ENCODE assay signal across 8 mouse cellular contexts in the genomic region with DNA sequence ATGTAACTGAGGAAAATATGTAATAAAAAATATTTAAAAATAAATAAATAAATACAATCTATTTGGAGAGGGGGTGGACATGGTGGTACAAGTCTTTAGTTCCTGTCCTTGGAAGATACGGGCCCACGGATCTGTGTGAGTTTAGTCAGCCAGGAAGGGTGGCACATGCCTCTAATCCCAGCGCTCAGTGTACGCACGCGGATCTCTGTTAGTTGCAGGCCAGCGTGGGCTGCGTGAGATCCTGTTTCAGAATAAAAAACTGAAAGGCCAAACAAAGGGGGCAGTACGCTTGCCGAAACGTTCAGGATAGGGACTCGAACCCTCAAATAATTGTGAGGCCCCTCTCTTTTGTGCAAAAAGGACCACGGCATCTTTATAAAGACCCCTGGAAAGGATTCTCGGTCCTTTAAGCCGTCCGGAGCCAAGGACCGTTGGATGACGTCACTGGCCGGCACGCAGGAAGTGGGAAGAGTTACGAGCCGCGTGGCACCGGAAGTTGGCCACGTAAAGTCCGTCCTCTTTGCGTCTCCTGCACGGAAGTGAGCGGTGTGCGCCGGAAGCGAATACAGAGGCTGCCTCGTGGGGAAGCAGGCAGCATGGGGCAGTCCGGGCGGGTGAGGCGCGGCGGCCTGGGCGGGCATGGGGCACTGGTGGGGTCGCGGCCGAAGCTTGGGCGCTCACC. TPM values are rescaled to one million over a fixed set of nuclear protein-coding genes. Genes with fewer than 3 reads are reported as not detected.
A peak's percentile ranks its signal among the peaks of the same experiment; 100 is the strongest.
DNase-seq lines count a peak whose midpoint lies in the region; ATAC-seq lines count a peak whose summit lies in the region.

A gene (plus strand): TSS at position 472 of the 682 bp plus-strand sequence.

- WGBS in heart, embryonic 14.5 days = under 1% methylated on average over 38 of the region's 43 CpGs
- WGBS in liver, embryonic 13.5 days (ENCODE audit: insufficient replicate concordance) = under 1% methylated on average over 43 of the region's 43 CpGs
- under 1% methylated on average over 43 of the region's 43 CpGs for WGBS in stomach, embryonic 16.5 days

- ATAC-seq in CD4-positive, CD25-positive, alpha-beta regulatory T cell, adult 4 months = peak; percentile 99
- peak; percentile 91 for ATAC-seq in heart, embryonic 14.5 days (ENCODE audit: insufficient number of reproducible peaks, insufficient read depth, low FRiP score, low read depth)
- ATAC-seq in liver, embryonic 13.5 days (ENCODE audit: low read depth) = peak; percentile 88
- peak; percentile 97 for ATAC-seq in stomach, embryonic 16.5 days (ENCODE audit: insufficient read depth, low FRiP score)

- H3K27ac ChIP-seq in heart, embryonic 14.5 days (replicated peaks in 1 of 2; ENCODE audit: control insufficient read depth in 1 of 2, insufficient read depth in 1 of 2, low read depth in 2 of 2, low read length in 2 of 2) = peak within 1 kb of the TSS; percentile 87 to 95
- H3K27ac ChIP-seq in liver, embryonic 13.5 days = peak within 1 kb of the TSS; percentile 90
- H3K27ac ChIP-seq in stomach, embryonic 16.5 days (ENCODE audit: low read length) = peak within 1 kb of the TSS; percentile 94

- no peaks in the 10 kb centered on the region for H3K9me3 ChIP-seq in heart, embryonic 14.5 days (ENCODE audit: control insufficient read depth, low read length)
- H3K9me3 ChIP-seq in liver, embryonic 13.5 days (replicated peaks) = no peaks in the 10 kb centered on the region
- H3K9me3 ChIP-seq in stomach, embryonic 16.5 days (replicated peaks; ENCODE audit: control insufficient read depth, low read length) = no peaks in the 10 kb centered on the region

- H3K4me3 ChIP-seq in heart, embryonic 14.5 days (ENCODE audit: control insufficient read depth in 1 of 2, insufficient read depth in 1 of 2, low read depth in 1 of 2, low read length in 2 of 2) = peak within 1 kb of the TSS; percentile 89 to 95
- H3K4me3 ChIP-seq in liver, embryonic 13.5 days (replicated peaks) = peak within 1 kb of the TSS; percentile 95
- peak within 1 kb of the TSS; percentile 87 for H3K4me3 ChIP-seq in stomach, embryonic 16.5 days (replicated peaks; ENCODE audit: low read length)

- H3K9ac ChIP-seq in heart, embryonic 14.5 days (ENCODE audit: low read length) = peak within 1 kb of the TSS; percentile 92
- peak within 1 kb of the TSS; percentile 96 for H3K9ac ChIP-seq in liver, embryonic 13.5 days
- peak within 1 kb of the TSS; percentile 90 for H3K9ac ChIP-seq in stomach, embryonic 16.5 days (ENCODE audit: low read length)

- no peaks in the 10 kb centered on the region for H3K27me3 ChIP-seq in heart, embryonic 14.5 days (ENCODE audit: control insufficient read depth, insufficient read depth, low read length)
- H3K27me3 ChIP-seq in liver, embryonic 13.5 days = no peaks in the 10 kb centered on the region
- no peaks in the 10 kb centered on the region for H3K27me3 ChIP-seq in stomach, embryonic 16.5 days (ENCODE audit: control insufficient read depth, insufficient read depth, low read length)

- H3K4me1 ChIP-seq in heart, embryonic 14.5 days (ENCODE audit: control insufficient read depth in 2 of 2, insufficient read depth in 2 of 2, low read length in 2 of 2) = peaks cover 7 to 10% of the 10 kb centered on the region in 2 experiments
- H3K4me1 ChIP-seq in liver, embryonic 13.5 days (replicated peaks) = peaks cover 44% of the 10 kb centered on the region
- H3K4me1 ChIP-seq in stomach, embryonic 16.5 days (ENCODE audit: control insufficient read depth, insufficient read depth, low read length) = peaks cover 6% of the 10 kb centered on the region; the same call in 1 of the 2 replicates

- H3K36me3 ChIP-seq in heart, embryonic 14.5 days (ENCODE audit: control insufficient read depth, insufficient read depth, low read length) = peaks cover 37% of the 10 kb centered on the region
- peaks cover 37% of the 10 kb centered on the region for H3K36me3 ChIP-seq in liver, embryonic 13.5 days
- peaks cover 30% of the 10 kb centered on the region for H3K36me3 ChIP-seq in stomach, embryonic 16.5 days (ENCODE audit: control insufficient read depth, insufficient read depth, low read length)

- peak; percentile 84 for DNase-seq in c-Kit-negative CD71-positive TER-119-positive erythroid progenitor cells, embryonic 14.5 days (ENCODE audit: low read depth, low spot score)
- DNase-seq in fibroblast of lung, adult 2 months (ENCODE audit: low read depth) = peak; percentile 89
- peak; percentile 97 for DNase-seq in kidney, postnatal 14 days
- peak; percentile 89 for DNase-seq in liver, embryonic 13.5 days
- DNase-seq in neural tube, embryonic 10.5 days (ENCODE audit: extremely low spot score, low spot score) = peak; percentile 96

- H3K4me2 ChIP-seq in heart, embryonic 14.5 days (ENCODE audit: low read length) = peak within 1 kb of the TSS; percentile 93
- peak within 1 kb of the TSS; percentile 95 for H3K4me2 ChIP-seq in liver, embryonic 13.5 days
- peak within 1 kb of the TSS; percentile 83 for H3K4me2 ChIP-seq in stomach, embryonic 16.5 days (ENCODE audit: low read depth, low read length)

RNA-seq across cellular contexts. Expression of the gene that starts here (rescaled TPM):
- polyA plus RNA-seq in CD4-positive, CD25-positive, alpha-beta regulatory T cell, adult 4 months (2017; shearing (Covaris generic)) = 10 to 100 TPM; 24.1 to 36.4 TPM
- polyA plus RNA-seq in heart, embryonic 14.5 days (2014; fragmentation: Nextera tagmentation; extraction: Ambion mirVana) = 28.2 and 30.0 TPM in 2 replicates
- 89.6 and 90.5 TPM in 2 replicates for polyA plus RNA-seq in liver, embryonic 13.5 days (2015; fragmentation: Nextera tagmentation; extraction: Ambion mirVana)
- 74.6 and 77.5 TPM in 2 replicates for polyA plus RNA-seq in stomach, embryonic 16.5 days (2015; fragmentation: Nextera tagmentation; extraction: Ambion mirVana)

Comparison
In these comparisons a context has a peak if more than half of its experiments do, and no peak if none do; other contexts are left out.
1. Peak in every context shown above with its lines: DNase-seq, ATAC-seq, H3K4me3 ChIP-seq and H3K27ac ChIP-seq.